Mouse (Mus musculus) C2C12 (cell line): ENCODE results near the gene Trim72. TPM values are rescaled to one million over a fixed set of nuclear protein-coding genes. Genes with fewer than 3 reads are reported as not detected.

Experiments used
- H3K27me3 ChIP-seq: one replicate; pipeline ENCODE4 v1.6.1; 2011; ENCODE audit not compliant: control insufficient read depth, insufficient read depth, insufficient read length
- H3K36me3 ChIP-seq: one replicate; pipeline ENCODE4 v1.6.1; 2011; ENCODE audit not compliant: control insufficient read depth, insufficient read depth
- H3K4me3 ChIP-seq: one replicate; pipeline ENCODE4 v1.5.1; 2011; ENCODE audit warnings: mild to moderate bottlenecking, control low read depth; ENCODE audit not compliant: poor library complexity, insufficient read depth, severe bottlenecking
- H3K79me2 ChIP-seq: one replicate; pipeline ENCODE4 v1.6.1; 2011; ENCODE audit not compliant: control insufficient read depth, insufficient read depth
- H3K79me3 ChIP-seq: one replicate; pipeline ENCODE4 v1.6.1; 2011; ENCODE audit warnings: low read depth, control low read depth
- H3ac ChIP-seq: one replicate; pipeline ENCODE3; 2011; ENCODE audit warnings: low read depth; ENCODE audit not compliant: control insufficient read depth, insufficient read length
- CEBPB ChIP-seq: IDR thresholded peaks from one replicate; pipeline ENCODE4 v1.6.1; 2011; ENCODE audit warnings: low read depth, mild to moderate bottlenecking, control low read depth, moderate library complexity
- CTCF ChIP-seq: IDR thresholded peaks from one replicate; pipeline ENCODE4 v1.5.1; 2011; ENCODE audit not compliant: control insufficient read depth, insufficient read depth, insufficient read length
- FOSL1 ChIP-seq: IDR thresholded peaks from one replicate; pipeline ENCODE4 v1.8.0; 2011; ENCODE audit warnings: mild to moderate bottlenecking, low read length; ENCODE audit not compliant: poor library complexity, insufficient read depth, severe bottlenecking
- MAX ChIP-seq: IDR thresholded peaks from one replicate; pipeline ENCODE4 v1.6.1; 2011; ENCODE audit warnings: mild to moderate bottlenecking, control low read depth
- MYOD1 ChIP-seq: IDR thresholded peaks from one replicate; pipeline ENCODE4 v1.6.1; 2011; ENCODE audit warnings: low read depth; ENCODE audit not compliant: control insufficient read depth, insufficient read length
- MYOG ChIP-seq: IDR thresholded peaks from one replicate; pipeline ENCODE4 v1.6.1; 2011; ENCODE audit not compliant: control insufficient read depth, insufficient read length; ENCODE audit errors: extremely low read depth
- USF1 ChIP-seq: IDR thresholded peaks from one replicate; pipeline ENCODE4 v1.6.1; 2011; ENCODE audit warnings: low read depth, mild to moderate bottlenecking, control low read depth, moderate library complexity
- polyA plus RNA-seq: library from polyadenylated mRNA; unstranded; fragments of >200 nt; fragmentation: generic; extraction: Trizol; gene quantifications from one replicate; pipeline ENCODE4 v1.2.1, GENCODE M21; 2012; ENCODE audit warnings: missing spikeins

The Trim72 gene
- polyA plus RNA-seq, 1 experiment = 0.83 TPM

- H3K36me3 ChIP-seq = no peaks in the 10 kb centered on the region
- no peak overlapping the region for H3ac ChIP-seq
- TF ChIP-seq FOSL1 (no peak), MYOG (no peak), MAX (no peak), CTCF (no peak), USF1 (no peak), MYOD1 (no peak)
- no peaks in the 10 kb centered on the region for H3K27me3 ChIP-seq
- H3K79me3 ChIP-seq = no peaks in the 10 kb centered on the region
- no peaks in the 10 kb centered on the region for H3K79me2 ChIP-seq
- H3K4me3 ChIP-seq = no peak overlapping the region
Measured at GRCm38 (mm10) chr7:128049254-128049653, 45.5 kb downstream of the Trim72 start.

DNA sequence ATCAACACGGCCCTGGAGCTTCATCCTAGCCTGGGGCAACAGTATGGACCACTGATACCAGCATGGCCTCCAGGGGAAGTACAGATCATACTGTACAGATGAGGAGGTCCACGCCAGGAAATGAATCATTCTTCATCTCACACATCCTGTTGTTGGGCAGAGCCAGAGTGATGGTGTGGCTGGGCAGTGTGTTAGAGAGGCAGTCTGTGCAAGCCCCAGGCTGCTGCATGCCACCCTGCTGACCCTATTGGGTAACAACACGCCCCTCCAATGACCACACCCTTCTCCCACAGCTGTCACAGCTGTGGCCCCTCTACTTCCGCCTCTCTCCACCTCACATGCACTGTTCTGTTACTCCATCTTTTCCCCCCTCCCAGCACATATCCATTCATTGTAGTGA lies 47.0 kb downstream of the Trim72 start:
- Histone ChIP-seq H3K79me2 (no peaks in the 10 kb centered on the region), H3ac (no peak overlapping the region), H3K27me3 (no peaks in the 10 kb centered on the region), H3K4me3 (no peak overlapping the region), H3K36me3 (no peaks in the 10 kb centered on the region), H3K79me3 (no peaks in the 10 kb centered on the region)
- TF ChIP-seq CTCF (no peak), MYOG (no peak), MYOD1 (peak; percentile 78), MAX (no peak), USF1 (no peak)

- H3K27me3 ChIP-seq = peaks cover 3% of the 10 kb centered on the region
Measured at GRCm38 (mm10) chr7:128053061-128053460, 49.3 kb downstream of the Trim72 start.

DNA sequence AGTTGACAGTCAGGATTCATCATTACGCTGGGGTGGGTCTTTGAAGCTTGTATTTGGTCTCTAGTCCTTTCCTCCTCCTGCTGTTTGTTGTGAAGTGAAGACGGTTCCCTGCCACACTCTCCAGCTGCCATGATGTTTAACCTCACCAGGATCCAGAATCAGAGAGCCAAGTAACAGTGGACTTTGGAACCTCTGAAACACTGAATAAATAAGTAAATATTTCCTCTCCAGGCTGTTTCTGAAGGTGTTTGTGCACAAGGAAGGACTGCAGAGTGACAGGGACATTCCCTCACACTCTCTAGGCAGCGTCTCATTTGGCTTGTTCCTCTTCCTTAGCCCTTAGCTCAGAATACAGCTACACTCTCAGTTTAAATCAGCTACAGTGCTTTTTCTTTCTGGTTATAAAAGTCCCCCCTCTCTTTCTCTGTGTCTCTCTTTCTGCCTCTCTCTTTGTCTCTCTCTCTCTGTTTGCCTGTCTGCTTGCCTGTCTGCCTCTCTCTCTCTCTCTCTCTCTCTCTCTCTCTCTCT lies 53.2 kb downstream of the Trim72 start:
- no peak overlapping the region for H3ac ChIP-seq
- H3K27me3 ChIP-seq = peaks cover 7% of the 10 kb centered on the region
- H3K36me3 ChIP-seq = no peaks in the 10 kb centered on the region

More at GRCm38 (mm10) chr7:128053061-128053460, 49.3 kb downstream of the Trim72 start:
- H3K4me3 ChIP-seq = no peak overlapping the region
- no peaks in the 10 kb centered on the region for H3K79me2 ChIP-seq
- H3ac ChIP-seq = no peak overlapping the region
- H3K79me3 ChIP-seq = no peaks in the 10 kb centered on the region
- TF ChIP-seq FOSL1 = no peak
- TF ChIP-seq CEBPB = no peak
- no peak for TF ChIP-seq MAX
- no peaks in the 10 kb centered on the region for H3K36me3 ChIP-seq

DNA sequence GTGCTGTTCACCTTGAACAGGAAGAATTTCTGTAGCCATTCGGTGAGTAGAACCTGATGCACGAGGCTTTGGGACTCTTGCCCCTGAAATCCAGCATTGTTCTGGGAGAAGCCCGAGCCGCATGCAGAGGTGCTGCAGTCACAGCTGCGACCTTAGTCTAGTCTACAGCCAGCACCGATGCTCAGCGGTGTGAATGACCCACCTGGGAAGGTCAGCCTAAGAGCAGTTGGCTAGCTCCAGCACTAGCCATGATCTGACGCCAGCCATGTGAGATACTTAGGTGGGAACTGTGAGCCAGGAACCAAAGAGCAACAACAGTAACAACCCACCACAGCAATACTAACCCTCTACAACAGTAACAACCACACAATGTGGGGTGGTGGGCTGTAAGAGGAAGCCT lies 54.1 kb downstream of the Trim72 start:
- Histone ChIP-seq H3K27me3 (peaks cover 7% of the 10 kb centered on the region), H3K36me3 (no peaks in the 10 kb centered on the region), H3K79me2 (no peaks in the 10 kb centered on the region), H3K4me3 (no peak overlapping the region), H3K79me3 (no peaks in the 10 kb centered on the region), H3ac (no peak overlapping the region)
- TF ChIP-seq MYOD1 (no peak), CEBPB (no peak), FOSL1 (no peak), MYOG (no peak), MAX (no peak), USF1 (no peak), CTCF (no peak)

More for the DNA sequence above, 53.2 kb downstream of the Trim72 start:
- TF ChIP-seq CTCF = no peak
- no peak for TF ChIP-seq MAX
- TF ChIP-seq FOSL1 = no peak
- no peak for TF ChIP-seq USF1
- no peak for TF ChIP-seq MYOG
- TF ChIP-seq MYOD1 = no peak
- TF ChIP-seq CEBPB = no peak
- H3K79me3 ChIP-seq = no peaks in the 10 kb centered on the region
- H3K4me3 ChIP-seq = no peak overlapping the region
- no peaks in the 10 kb centered on the region for H3K79me2 ChIP-seq

GRCm38 (mm10) chr7:128058576-128058975 lies 54.8 kb downstream of the Trim72 start:
- no peaks in the 10 kb centered on the region for H3K36me3 ChIP-seq
- H3K79me3 ChIP-seq = no peaks in the 10 kb centered on the region
- H3K4me3 ChIP-seq = no peak overlapping the region
- no peak overlapping the region for H3ac ChIP-seq
- TF ChIP-seq MAX = no peak
- no peak for TF ChIP-seq CEBPB
- no peak for TF ChIP-seq CTCF
- no peak for TF ChIP-seq FOSL1
- H3K27me3 ChIP-seq = peaks cover 7% of the 10 kb centered on the region
- no peaks in the 10 kb centered on the region for H3K79me2 ChIP-seq
